Mouse (Mus musculus) forebrain, embryonic 16.5 days (tissue): Measurements from ENCODE around the gene Pbrm1. TPM values are rescaled to one million over a fixed set of nuclear protein-coding genes. Genes with fewer than 3 reads are reported as not detected.

Experiments
- ATAC-seq: fragments of 200-750 bp; cut with Nextera tagmentation; 2 replicates; pipeline ENCODE4 v1.8.0; 2017; ENCODE audit warnings: mild to moderate bottlenecking, moderate library complexity
- H3K27ac ChIP-seq: fragments of 300-500 bp; sonication (generic); 2 replicates; pipeline ENCODE4 v1.5.1; 2014; ENCODE audit warnings: low read length, control low read depth
- H3K27me3 ChIP-seq: fragments of 300-500 bp; sonication (generic); replicated peaks from 2 replicates; pipeline ENCODE4 v1.6.1; 2014; ENCODE audit warnings: low read length; ENCODE audit not compliant: control insufficient read depth, insufficient read depth
- H3K36me3 ChIP-seq: fragments of 300-500 bp; sonication (generic); 2 replicates; pipeline ENCODE4 v1.6.1; 2014; ENCODE audit not compliant: control insufficient read depth, insufficient read depth
- H3K4me1 ChIP-seq: fragments of 300-500 bp; sonication (generic); replicated peaks from 2 replicates; pipeline ENCODE4 v1.6.1; 2014; ENCODE audit warnings: low read length; ENCODE audit not compliant: control insufficient read depth, insufficient read depth
- H3K4me2 ChIP-seq: fragments of 300-500 bp; sonication (generic); 2 replicates; pipeline ENCODE4 v1.6.1; 2014; ENCODE audit warnings: mild to moderate bottlenecking, low read length, control low read depth
- H3K4me3 ChIP-seq: fragments of 300-500 bp; sonication (generic); replicated peaks from 2 replicates; pipeline ENCODE4 v1.5.1; 2014; ENCODE audit warnings: mild to moderate bottlenecking, low read length, control low read depth
- H3K9ac ChIP-seq: fragments of 300-500 bp; sonication (generic); replicated peaks from 2 replicates; pipeline ENCODE4 v1.6.1; 2014; ENCODE audit warnings: low read depth, low read length, control low read depth
- H3K9me3 ChIP-seq: fragments of 300-500 bp; sonication (generic); 2 replicates; pipeline ENCODE4 v1.6.1; 2016; ENCODE audit warnings: low read length; ENCODE audit not compliant: control insufficient read depth
- WGBS: fragments of 180-500 bp; shearing (Covaris S2); extraction: QIAGEN DNeasy Blood & Tissue Kit; methylation state at CpG from one replicate; pipeline ENCODE4 v1.1.7; 2014; 5-methylcytosine and 5-hydroxymethylcytosine counted together
- polyA plus RNA-seq: library from polyadenylated mRNA; unstranded; fragments of >200 nt; fragmentation: Nextera tagmentation; extraction: Ambion mirVana; gene quantifications from 2 replicates; pipeline ENCODE4 v1.2.1, GENCODE M21; 2015

Gene Pbrm1
- polyA plus RNA-seq, 1 experiment from 2014 or later = 154 TPM

DNA sequence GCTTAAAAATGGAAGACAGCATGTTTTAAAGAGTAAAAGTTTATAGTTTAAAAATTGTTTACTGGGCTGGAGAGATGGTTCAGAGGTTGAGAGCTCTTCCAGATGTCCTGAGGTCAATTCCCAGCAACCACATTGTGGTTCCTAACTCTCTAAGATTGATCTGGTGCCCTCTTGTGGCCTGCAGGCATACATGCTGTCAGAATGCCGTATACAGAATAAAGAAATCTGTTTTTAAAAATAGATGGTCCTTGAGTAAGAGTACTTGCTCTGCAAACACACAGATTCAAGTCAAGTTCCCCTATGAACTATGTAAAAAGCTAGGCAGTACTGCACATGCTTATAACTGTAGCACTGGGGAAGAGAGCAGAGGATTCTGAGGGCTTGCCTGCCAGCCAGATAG, 43.3 kb downstream of the Pbrm1 start:
- Histone ChIP-seq H3K9ac (no peak overlapping the region), H3K9me3 (no peaks in the 10 kb centered on the region), H3K27me3 (no peaks in the 10 kb centered on the region), H3K4me1 (no peaks in the 10 kb centered on the region), H3K36me3 (peaks cover 38% of the 10 kb centered on the region), H3K4me2 (no peak overlapping the region), H3K4me3 (no peak overlapping the region), H3K27ac (no peak overlapping the region)
- no peak for ATAC-seq
- WGBS = 72% methylated on average over 1 of the region's 1 CpGs

GRCm38 (mm10) chr14:31069086-31069733, 50.3 kb downstream of the Pbrm1 start:
- 96% methylated on average over 4 of the region's 4 CpGs for WGBS
- H3K27me3 ChIP-seq = no peaks in the 10 kb centered on the region
- H3K9ac ChIP-seq = no peak overlapping the region
- H3K27ac ChIP-seq = no peak overlapping the region
- no peak for ATAC-seq
- H3K4me3 ChIP-seq = no peak overlapping the region
- H3K4me2 ChIP-seq = no peak overlapping the region
- no peaks in the 10 kb centered on the region for H3K4me1 ChIP-seq
- no peaks in the 10 kb centered on the region for H3K9me3 ChIP-seq
- peaks cover 46% of the 10 kb centered on the region for H3K36me3 ChIP-seq

- Histone ChIP-seq H3K9ac (no peak overlapping the region), H3K4me3 (no peak overlapping the region), H3K4me2 (no peak overlapping the region), H3K36me3 (peaks cover 18% of the 10 kb centered on the region; the same call in 1 of the 2 replicates), H3K4me1 (no peaks in the 10 kb centered on the region), H3K27ac (no peak overlapping the region), H3K9me3 (no peaks in the 10 kb centered on the region), H3K27me3 (no peaks in the 10 kb centered on the region)
- 98% methylated on average over 3 of the region's 3 CpGs for WGBS
- ATAC-seq = no peak
These were observed 59.8 kb downstream of the Pbrm1 start for GRCm38 (mm10) chr14:31078597-31079208.

DNA sequence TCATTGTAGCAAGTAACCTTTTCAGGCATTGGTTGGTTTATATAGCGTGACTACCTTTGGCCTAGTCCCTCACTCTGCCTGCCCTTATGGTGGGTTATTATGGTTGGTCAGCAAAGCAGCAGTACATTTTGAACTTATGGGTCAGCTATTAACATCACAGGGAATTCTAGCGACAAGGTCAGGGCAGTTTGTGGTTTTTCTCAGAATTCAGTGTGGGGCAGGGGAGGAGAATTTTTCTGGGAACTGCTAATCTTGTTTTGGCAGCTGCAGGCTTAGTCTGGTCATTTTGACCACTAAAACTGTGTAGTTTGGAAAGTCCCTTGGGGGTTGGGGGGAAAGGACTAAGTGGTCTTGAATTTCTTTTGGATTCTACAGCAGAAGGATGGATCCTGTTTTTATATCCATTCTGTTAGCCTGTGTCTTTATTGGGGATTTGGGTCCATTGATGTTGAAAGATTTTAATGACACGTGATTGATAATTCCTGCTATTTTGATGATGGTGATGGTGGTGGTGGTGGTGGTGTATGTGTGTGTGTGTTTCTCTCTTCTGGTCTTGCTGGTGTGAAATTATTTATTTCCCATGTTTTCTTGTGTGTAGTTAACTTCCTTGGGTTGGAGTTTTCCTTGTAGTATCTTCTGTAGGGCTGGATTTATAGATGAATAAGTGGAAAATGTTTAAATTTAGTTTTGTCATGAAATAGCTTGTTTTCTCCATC, 60.5 kb downstream of the Pbrm1 start:
- H3K9me3 ChIP-seq = no peaks in the 10 kb centered on the region
- no peaks in the 10 kb centered on the region for H3K4me1 ChIP-seq
- H3K9ac ChIP-seq = no peak overlapping the region
- no peak overlapping the region for H3K4me2 ChIP-seq
- H3K36me3 ChIP-seq = peaks cover 14% of the 10 kb centered on the region; the same call in 1 of the 2 replicates
- H3K27me3 ChIP-seq = no peaks in the 10 kb centered on the region
- WGBS = 95% methylated on average over 3 of the region's 3 CpGs
- H3K27ac ChIP-seq = no peak overlapping the region
- no peak overlapping the region for H3K4me3 ChIP-seq
- ATAC-seq = no peak

DNA sequence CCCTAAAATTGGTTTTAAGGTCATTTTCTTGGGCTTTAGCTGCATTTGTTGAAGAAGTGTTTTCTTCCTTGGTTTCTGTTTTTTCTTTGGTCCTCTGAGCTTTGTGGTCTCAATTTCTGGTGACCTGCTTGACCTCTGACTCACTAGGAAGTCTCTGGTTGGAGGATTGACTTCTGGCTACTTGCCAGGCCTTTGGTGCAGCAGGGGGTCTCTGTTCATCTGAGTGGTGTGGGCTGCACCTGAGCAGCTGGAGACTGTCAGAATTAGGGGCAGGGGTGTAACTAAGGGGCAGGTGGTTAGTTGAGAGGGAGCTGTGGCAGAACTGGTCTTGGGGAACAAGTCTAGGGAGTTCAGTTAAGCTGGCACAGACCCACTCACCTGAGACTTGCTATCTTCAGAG, 62.2 kb downstream of the Pbrm1 start:
- no peak for ATAC-seq
- Histone ChIP-seq H3K27me3 (no peaks in the 10 kb centered on the region), H3K9me3 (no peaks in the 10 kb centered on the region), H3K9ac (no peak overlapping the region), H3K36me3 (peaks cover 18% of the 10 kb centered on the region), H3K4me3 (no peak overlapping the region), H3K4me2 (no peak overlapping the region), H3K4me1 (no peaks in the 10 kb centered on the region), H3K27ac (no peak overlapping the region)

- Histone ChIP-seq H3K9me3 (no peaks in the 10 kb centered on the region), H3K9ac (no peak overlapping the region), H3K36me3 (peaks cover 47% of the 10 kb centered on the region), H3K27ac (no peak overlapping the region), H3K27me3 (no peaks in the 10 kb centered on the region), H3K4me3 (no peak overlapping the region), H3K4me1 (no peaks in the 10 kb centered on the region), H3K4me2 (no peak overlapping the region)
- 83% methylated on average over 6 of the region's 6 CpGs for WGBS
- ATAC-seq = no peak
These were observed 68.5 kb downstream of the Pbrm1 start for GRCm38 (mm10) chr14:31087433-31087832.

DNA sequence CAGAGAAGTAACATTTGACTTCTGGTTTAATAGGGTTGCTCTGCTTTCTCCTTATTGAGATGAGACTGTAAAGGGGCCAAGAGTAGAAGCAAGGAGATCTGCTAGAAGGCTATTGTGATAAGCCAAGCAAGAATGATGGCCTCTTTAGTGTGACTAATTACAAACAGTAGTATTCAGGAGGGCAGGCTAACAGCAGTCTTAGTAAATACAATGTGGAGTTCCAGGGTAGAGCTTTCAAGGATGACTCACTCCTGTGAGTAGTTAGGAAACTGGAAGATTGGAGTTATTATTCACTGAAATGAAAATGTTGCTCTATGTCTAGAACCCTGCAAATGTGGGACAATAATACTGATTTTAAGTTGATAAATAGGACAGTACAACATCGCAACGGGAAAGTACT, 69.6 kb downstream of the Pbrm1 start:
- Histone ChIP-seq H3K36me3 (peaks cover 51% of the 10 kb centered on the region), H3K4me1 (no peaks in the 10 kb centered on the region), H3K27ac (no peak overlapping the region), H3K4me3 (no peak overlapping the region), H3K4me2 (no peak overlapping the region), H3K9me3 (no peaks in the 10 kb centered on the region), H3K27me3 (no peaks in the 10 kb centered on the region), H3K9ac (no peak overlapping the region)
- WGBS = 95% methylated on average over 2 of the region's 2 CpGs
- ATAC-seq = no peak

- no peaks in the 10 kb centered on the region for H3K9me3 ChIP-seq
- no peak overlapping the region for H3K4me2 ChIP-seq
- H3K27ac ChIP-seq = no peak overlapping the region
- no peaks in the 10 kb centered on the region for H3K4me1 ChIP-seq
- no peak overlapping the region for H3K4me3 ChIP-seq
- no peaks in the 10 kb centered on the region for H3K27me3 ChIP-seq
- no peak overlapping the region for H3K9ac ChIP-seq
- H3K36me3 ChIP-seq = peaks cover 48% of the 10 kb centered on the region
- 89% methylated on average over 1 of the region's 1 CpGs for WGBS
- no peak for ATAC-seq
These were observed 71.0 kb downstream of the Pbrm1 start for GRCm38 (mm10) chr14:31089918-31090317.

GRCm38 (mm10) chr14:31105156-31105555, 86.2 kb downstream of the Pbrm1 start:
- no peak overlapping the region for H3K27ac ChIP-seq
- H3K36me3 ChIP-seq = peaks cover 33% of the 10 kb centered on the region
- H3K4me1 ChIP-seq = no peaks in the 10 kb centered on the region
- no peak overlapping the region for H3K4me2 ChIP-seq
- H3K9me3 ChIP-seq = no peaks in the 10 kb centered on the region
- no peak overlapping the region for H3K4me3 ChIP-seq
- H3K27me3 ChIP-seq = no peaks in the 10 kb centered on the region
- no peak overlapping the region for H3K9ac ChIP-seq
- WGBS = 94% methylated on average over 2 of the region's 2 CpGs
- ATAC-seq = no peak
